In genomic region chr5:129778996-129779716, GRCm38 (mm10) we compare ENCODE assay signal across 8 mouse cellular contexts. TPM values are rescaled to one million over a fixed set of nuclear protein-coding genes. Genes with fewer than 3 reads are reported as not detected.
DNase-seq lines count a peak whose midpoint lies in the region; ATAC-seq and TF ChIP-seq lines count a peak whose summit lies in the region.

No protein-coding gene starts in this region.

- H3K36me3 ChIP-seq in embryonic facial prominence, embryonic 14.5 days (ENCODE audit: control insufficient read depth, insufficient read depth, low read length) = peaks cover 4% of the 10 kb centered on the region; the same call in 1 of the 2 replicates
- H3K36me3 ChIP-seq in limb, embryonic 13.5 days = no peaks in the 10 kb centered on the region; the same call in 1 of the 2 replicates
- no peaks in the 10 kb centered on the region for H3K36me3 ChIP-seq in midbrain, embryonic 15.5 days (replicated peaks)
- H3K36me3 ChIP-seq in spleen, adult 2 months (ENCODE audit: control insufficient read depth, insufficient read depth, low read length) = no peaks in the 10 kb centered on the region

- under 1% methylated on average over 32 of the region's 32 CpGs for WGBS in bone marrow, adult 2 months
- WGBS in embryonic facial prominence, embryonic 14.5 days = under 1% methylated on average over 27 of the region's 32 CpGs
- 1% methylated on average over 32 of the region's 32 CpGs for WGBS in limb, embryonic 13.5 days
- 2% methylated on average over 32 of the region's 32 CpGs for WGBS in midbrain, embryonic 15.5 days
- WGBS in spleen, adult 2 months = 2% methylated on average over 32 of the region's 32 CpGs

- H3K4me3 ChIP-seq in bone marrow, adult 2 months (replicated peaks; ENCODE audit: control insufficient read depth, low read depth, low read length) = peak overlapping the region; percentile 80
- peak overlapping the region; percentile 63 for H3K4me3 ChIP-seq in embryonic facial prominence, embryonic 14.5 days (ENCODE audit: low read depth, low read length)
- peak overlapping the region; percentile 63 for H3K4me3 ChIP-seq in limb, embryonic 13.5 days
- peak overlapping the region; percentile 48 for H3K4me3 ChIP-seq in midbrain, embryonic 15.5 days
- peak overlapping the region; percentile 92 for H3K4me3 ChIP-seq in spleen, adult 2 months (ENCODE audit: extremely low read depth, insufficient read depth, insufficient read length)

- H3K4me1 ChIP-seq in bone marrow, adult 2 months (ENCODE audit: control insufficient read depth, insufficient read depth, low read length) = no peaks in the 10 kb centered on the region
- 0 out of 2 replicates have a peak, but pooled peaks cover 6% of the 10 kb centered on the region for H3K4me1 ChIP-seq in embryonic facial prominence, embryonic 14.5 days (ENCODE audit: control insufficient read depth, insufficient read depth, low read length)
- peaks cover 15% of the 10 kb centered on the region for H3K4me1 ChIP-seq in limb, embryonic 13.5 days
- H3K4me1 ChIP-seq in midbrain, embryonic 15.5 days = peaks cover 13% of the 10 kb centered on the region
- no peaks in the 10 kb centered on the region for H3K4me1 ChIP-seq in spleen, adult 2 months (ENCODE audit: control insufficient read depth, insufficient read depth, insufficient read length)

- peak overlapping the region; percentile 92 for H3K4me2 ChIP-seq in embryonic facial prominence, embryonic 14.5 days (ENCODE audit: low read depth, low read length)
- H3K4me2 ChIP-seq in limb, embryonic 13.5 days (replicated peaks) = peak overlapping the region; percentile 86
- H3K4me2 ChIP-seq in midbrain, embryonic 15.5 days = peak overlapping the region; percentile 91

- no peak for TF ChIP-seq CTCF in bone marrow, adult 2 months (IDR thresholded peaks at IDR 0.05; ENCODE audit: control insufficient read depth, insufficient read depth, low read length)
- no peak for TF ChIP-seq CTCF in spleen, adult 2 months (IDR thresholded peaks at IDR 0.05; ENCODE audit: extremely low read depth, insufficient read depth, insufficient read length, insufficient replicate concordance)

- no peaks in the 10 kb centered on the region for H3K9me3 ChIP-seq in embryonic facial prominence, embryonic 14.5 days (ENCODE audit: control insufficient read depth, low read length)
- H3K9me3 ChIP-seq in limb, embryonic 13.5 days = no peaks in the 10 kb centered on the region
- H3K9me3 ChIP-seq in midbrain, embryonic 15.5 days = no peaks in the 10 kb centered on the region

- DNase-seq in 416B (ENCODE audit: low read depth) = peak; percentile 84
- DNase-seq in embryonic facial prominence, embryonic 14.5 days (ENCODE audit: low spot score) = peak; percentile 93
- peak; percentile 74 for DNase-seq in heart, adult 8-10 months (ENCODE audit: low spot score)
- peak; percentile 83 to 86 for DNase-seq in kidney, adult 8-10 months
- peak in 1 of 2 experiments; percentile 43 for DNase-seq in spleen, adult 2 months (ENCODE audit: low read depth in 1 of 2, low spot score in 2 of 2)

- ATAC-seq in embryonic facial prominence, embryonic 14.5 days (ENCODE audit: low read depth) = peak; percentile 96
- peak; percentile 95 for ATAC-seq in limb, embryonic 13.5 days (ENCODE audit: low FRiP score, low read depth)
- ATAC-seq in midbrain, embryonic 15.5 days (replicated peaks) = peak; percentile 91

- no peak overlapping the region for H3K27ac ChIP-seq in bone marrow, adult 2 months (ENCODE audit: control insufficient read depth, insufficient read depth, low read depth, low read length, poor library complexity)
- peak overlapping the region; percentile 24; the same call in 1 of the 2 replicates for H3K27ac ChIP-seq in embryonic facial prominence, embryonic 14.5 days (replicated peaks; ENCODE audit: low read depth, low read length)
- H3K27ac ChIP-seq in limb, embryonic 13.5 days = peak overlapping the region; percentile 59
- H3K27ac ChIP-seq in midbrain, embryonic 15.5 days = peak overlapping the region; percentile 22; the same call in 1 of the 2 replicates
- H3K27ac ChIP-seq in spleen, adult 2 months (ENCODE audit: insufficient read depth, low read length) = no peak overlapping the region

- peak overlapping the region; percentile 66 for H3K9ac ChIP-seq in embryonic facial prominence, embryonic 14.5 days (ENCODE audit: low read depth, low read length)
- peak overlapping the region; percentile 78 for H3K9ac ChIP-seq in limb, embryonic 13.5 days
- peak overlapping the region; percentile 48 for H3K9ac ChIP-seq in midbrain, embryonic 15.5 days

- no peaks in the 10 kb centered on the region for H3K27me3 ChIP-seq in embryonic facial prominence, embryonic 14.5 days (replicated peaks; ENCODE audit: control insufficient read depth, insufficient read depth, low read length)
- no peaks in the 10 kb centered on the region for H3K27me3 ChIP-seq in limb, embryonic 13.5 days
- no peaks in the 10 kb centered on the region for H3K27me3 ChIP-seq in midbrain, embryonic 15.5 days (replicated peaks)
- H3K27me3 ChIP-seq in spleen, adult 2 months (ENCODE audit: control insufficient read depth, insufficient read depth, low read length) = no peaks in the 10 kb centered on the region

- TF ChIP-seq POLR2A in bone marrow, adult 2 months (IDR thresholded peaks at IDR 0.05; ENCODE audit: borderline replicate concordance, control insufficient read depth, low read depth, low read length) = peak; percentile 30; the same call in 1 of the 2 replicates
- TF ChIP-seq POLR2A in spleen, adult 2 months (IDR thresholded peaks at IDR 0.05; ENCODE audit: low read depth, low read length) = no peak

RNA-seq across cellular contexts. Expression of gene Psph, which starts 8.1 kb away (rescaled TPM):
- polyA plus RNA-seq in bone marrow, adult 2 months (2011; ENCODE audit: insufficient read depth, insufficient read length, low replicate concordance, missing spikeins) = 4.3 and 11.1 TPM in 2 replicates
- polyA plus RNA-seq in embryonic facial prominence, embryonic 14.5 days (2014; fragmentation: Nextera tagmentation; extraction: Ambion mirVana) = 33.1 and 33.5 TPM in 2 replicates
- 1 to 10 TPM; 8.0 to 10.0 (median 8.6) TPM for total RNA-seq in heart, adult 8-10 months (2022)
- 26.1 and 28.5 TPM in 2 replicates for polyA plus RNA-seq in limb, embryonic 13.5 days (2015; fragmentation: Nextera tagmentation; extraction: Ambion mirVana)
- 24.0 and 35.1 TPM in 2 replicates for polyA plus RNA-seq in midbrain, embryonic 15.5 days (2015; fragmentation: Nextera tagmentation; extraction: Ambion mirVana)
- 13.3 and 14.2 TPM in 2 replicates for polyA plus RNA-seq in spleen, adult 2 months (2012; rRNA removed)

RNA-seq across cellular contexts. Expression of gene Nipsnap2, which starts 54.3 kb away (rescaled TPM):
- 18.7 and 24.9 TPM in 2 replicates for polyA plus RNA-seq in bone marrow, adult 2 months (2011; ENCODE audit: insufficient read depth, insufficient read length, low replicate concordance, missing spikeins)
- 112 and 116 TPM in 2 replicates for polyA plus RNA-seq in embryonic facial prominence, embryonic 14.5 days (2014; fragmentation: Nextera tagmentation; extraction: Ambion mirVana)
- 1,000 to 10,000 TPM in 2 of 4 experiments, 100 to 1,000 TPM in 2; 969 to 1,032 (median 999) TPM for total RNA-seq in heart, adult 8-10 months (2022)
- 119 and 130 TPM in 2 replicates for polyA plus RNA-seq in limb, embryonic 13.5 days (2015; fragmentation: Nextera tagmentation; extraction: Ambion mirVana)
- polyA plus RNA-seq in midbrain, embryonic 15.5 days (2015; fragmentation: Nextera tagmentation; extraction: Ambion mirVana) = 81.8 and 82.0 TPM in 2 replicates
- 16.3 and 19.4 TPM in 2 replicates for polyA plus RNA-seq in spleen, adult 2 months (2012; rRNA removed)

Comparison
In these comparisons a context has a peak if more than half of its experiments do, and no peak if none do; other contexts are left out.
1. H3K27ac ChIP-seq: peak in embryonic facial prominence, embryonic 14.5 days (single experiment), limb, embryonic 13.5 days (single experiment) and midbrain, embryonic 15.5 days (single experiment); none in bone marrow, adult 2 months (single experiment) and spleen, adult 2 months (single experiment).
2. Peak in every context shown above with its lines, with median percentiles within 50 percentile points of each other: H3K4me3 ChIP-seq, ATAC-seq, H3K4me2 ChIP-seq and H3K9ac ChIP-seq.